Mouse (Mus musculus): ENCODE measurements around the gene Mcpt8.
"Not testable (repeated sequence)": the region's sequence is repeated elsewhere in the genome, so short reads cannot be mapped to it uniquely, and the experiment has no call there.

Gene Mcpt8

GRCm38 (mm10) chr14:56085167-56085566, at the start of gene Mcpt8:
Mcpt8 (minus strand) TSS chr14:56085273.
- DNase-seq (ENCODE audit: low spot score in 2 of 2) = no peak

GRCm38 (mm10) chr14:56133675-56134074, 48.6 kb upstream of the Mcpt8 start:
- DNase-seq (ENCODE audit: low spot score in 2 of 2) = not testable (repeated sequence)

GRCm38 (mm10) chr14:56132508-56132907, 47.4 kb upstream of the Mcpt8 start, which contains the start of gene Gzmd:
Gzmd (minus strand) TSS chr14:56132608.
- DNase-seq (ENCODE audit: low spot score in 2 of 2) = not testable (repeated sequence)

- DNase-seq (ENCODE audit: low spot score in 2 of 2) = no peak
Observed at GRCm38 (mm10) chr14:56128341-56128740, 43.3 kb upstream of the Mcpt8 start.

GRCm38 (mm10) chr14:56123516-56123915, 38.4 kb upstream of the Mcpt8 start:
- no peak for DNase-seq (ENCODE audit: low spot score in 2 of 2)

- DNase-seq (ENCODE audit: low spot score in 2 of 2) = no peak
Observed at GRCm38 (mm10) chr14:56120525-56120924, 35.5 kb upstream of the Mcpt8 start, which contains the start of gene Gzme. Gzme (minus strand) TSS chr14:56120625.

GRCm38 (mm10) chr14:56115531-56116310, 30.6 kb upstream of the Mcpt8 start:
- DNase-seq (ENCODE audit: low spot score in 2 of 2) = not testable (repeated sequence)

GRCm38 (mm10) chr14:56105447-56106180, 20.5 kb upstream of the Mcpt8 start:
- peak in 1 of 2 experiments; percentile 3 for DNase-seq (ENCODE audit: low spot score in 2 of 2)

- DNase-seq (ENCODE audit: low spot score in 2 of 2) = no peak
Observed at GRCm38 (mm10) chr14:56105016-56105415, 19.9 kb upstream of the Mcpt8 start.

GRCm38 (mm10) chr14:56103452-56103851, 18.4 kb upstream of the Mcpt8 start:
- no peak for DNase-seq (ENCODE audit: low spot score in 2 of 2)

- DNase-seq (ENCODE audit: low spot score in 2 of 2) = no peak
Observed at GRCm38 (mm10) chr14:56102386-56102785, 17.3 kb upstream of the Mcpt8 start, which contains the start of gene Ctsg. Ctsg (minus strand) TSS chr14:56102574.

- peak in 1 of 2 experiments; percentile 3 for DNase-seq (ENCODE audit: low spot score in 2 of 2)
Observed at GRCm38 (mm10) chr14:56098940-56099339, 13.9 kb upstream of the Mcpt8 start.

GRCm38 (mm10) chr14:56097597-56097996, 12.5 kb upstream of the Mcpt8 start:
- DNase-seq (ENCODE audit: low spot score in 2 of 2) = no peak

- DNase-seq (ENCODE audit: low spot score in 2 of 2) = no peak
Observed at GRCm38 (mm10) chr14:56093353-56093752, 8.3 kb upstream of the Mcpt8 start.

GRCm38 (mm10) chr14:56086711-56087110, 1.6 kb upstream of the Mcpt8 start:
- DNase-seq (ENCODE audit: low spot score in 2 of 2) = no peak

GRCm38 (mm10) chr14:56082016-56082415, 3.1 kb downstream of the Mcpt8 start:
- DNase-seq (ENCODE audit: low spot score in 2 of 2) = no peak

GRCm38 (mm10) chr14:56062213-56062612, 22.9 kb downstream of the Mcpt8 start, which contains the start of gene Mcpt4:
Mcpt4 (minus strand) TSS chr14:56062313.
- not testable (repeated sequence) for DNase-seq (ENCODE audit: low spot score in 2 of 2)

- DNase-seq (ENCODE audit: low spot score in 2 of 2) = no peak
Observed at GRCm38 (mm10) chr14:56057722-56058121, 27.4 kb downstream of the Mcpt8 start.

GRCm38 (mm10) chr14:56055408-56055807, 29.7 kb downstream of the Mcpt8 start:
- DNase-seq (ENCODE audit: low spot score in 2 of 2) = no peak

GRCm38 (mm10) chr14:56041792-56042191, 43.3 kb downstream of the Mcpt8 start, which contains the start of gene Mcpt2:
Mcpt2 (plus strand) TSS chr14:56042041.
- DNase-seq (ENCODE audit: low spot score in 2 of 2) = not testable (repeated sequence)

- DNase-seq (ENCODE audit: low spot score in 2 of 2) = no peak
Observed at GRCm38 (mm10) chr14:56034433-56034832, 50.6 kb downstream of the Mcpt8 start.
